Mouse (Mus musculus) stomach, postnatal 0 days (tissue): ENCODE data around the gene Gm13697. TPM values are rescaled to one million over a fixed set of nuclear protein-coding genes. Genes with fewer than 3 reads are reported as not detected.

Experiments
- ATAC-seq: fragments of 200-750 bp; cut with Nextera tagmentation; 2 replicates; pipeline ENCODE4 v1.8.0; 2017; ENCODE audit not compliant: low FRiP score, low TSS enrichment
- DNase-seq: peaks from one replicate; pipeline ENCODE4 v3.0.0-alpha.2; 2016; ENCODE audit warnings: low spot score
- H3K27ac ChIP-seq: fragments of 300-500 bp; sonication (generic); replicated peaks from 2 replicates; pipeline ENCODE4 v1.5.1; 2014; ENCODE audit warnings: mild to moderate bottlenecking, control low read depth
- H3K27me3 ChIP-seq: fragments of 300-500 bp; sonication (generic); 2 replicates; pipeline ENCODE4 v1.6.1; 2014; ENCODE audit warnings: low read length; ENCODE audit not compliant: control insufficient read depth, insufficient read depth
- H3K36me3 ChIP-seq: fragments of 300-500 bp; sonication (generic); 2 replicates; pipeline ENCODE4 v1.6.1; 2014; ENCODE audit warnings: low read length, mixed read lengths; ENCODE audit not compliant: control insufficient read depth, insufficient read depth
- H3K4me1 ChIP-seq: fragments of 300-500 bp; sonication (generic); replicated peaks from 2 replicates; pipeline ENCODE4 v1.6.1; 2014; ENCODE audit warnings: antibody characterized with exemption; ENCODE audit not compliant: control insufficient read depth, insufficient read depth
- H3K4me2 ChIP-seq: fragments of 300-500 bp; sonication (generic); replicated peaks from 2 replicates; pipeline ENCODE4 v1.6.1; 2014; ENCODE audit warnings: low read depth, mild to moderate bottlenecking, control low read depth, moderate library complexity
- H3K4me3 ChIP-seq: fragments of 300-500 bp; sonication (generic); 2 replicates; pipeline ENCODE4 v1.5.1; 2014; ENCODE audit warnings: low read depth, low read length, control low read depth
- H3K9ac ChIP-seq: fragments of 300-500 bp; sonication (generic); 2 replicates; pipeline ENCODE4 v1.6.1; 2014; ENCODE audit warnings: mild to moderate bottlenecking, low read length, control low read depth, mixed read lengths
- H3K9me3 ChIP-seq: fragments of 300-500 bp; sonication (generic); 2 replicates; pipeline ENCODE4 v1.6.1; 2016; ENCODE audit warnings: low read length; ENCODE audit not compliant: control insufficient read depth
- CTCF ChIP-seq: IDR thresholded peaks from 2 replicates; pipeline ENCODE4 v1.5.1; 2016; ENCODE audit warnings: antibody characterized with exemption, low read depth, mild to moderate bottlenecking, moderate library complexity
- EP300 ChIP-seq: optimal IDR thresholded peaks from 2 replicates; pipeline ENCODE3; 2016; ENCODE audit warnings: antibody characterized with exemption
- WGBS: fragments of 180-500 bp; shearing (Covaris S2); extraction: QIAGEN DNeasy Blood & Tissue Kit; methylation state at CpG from one replicate; pipeline ENCODE4 v1.1.7; 2014; 5-methylcytosine and 5-hydroxymethylcytosine counted together
- polyA plus RNA-seq: library from polyadenylated mRNA; unstranded; fragments of >200 nt; fragmentation: Nextera tagmentation; extraction: Ambion mirVana; gene quantifications from 2 replicates; pipeline ENCODE4 v1.2.1, GENCODE M21; 2015

The Gm13697 gene
- polyA plus RNA-seq, 1 experiment from 2014 or later, result not detected

DNA sequence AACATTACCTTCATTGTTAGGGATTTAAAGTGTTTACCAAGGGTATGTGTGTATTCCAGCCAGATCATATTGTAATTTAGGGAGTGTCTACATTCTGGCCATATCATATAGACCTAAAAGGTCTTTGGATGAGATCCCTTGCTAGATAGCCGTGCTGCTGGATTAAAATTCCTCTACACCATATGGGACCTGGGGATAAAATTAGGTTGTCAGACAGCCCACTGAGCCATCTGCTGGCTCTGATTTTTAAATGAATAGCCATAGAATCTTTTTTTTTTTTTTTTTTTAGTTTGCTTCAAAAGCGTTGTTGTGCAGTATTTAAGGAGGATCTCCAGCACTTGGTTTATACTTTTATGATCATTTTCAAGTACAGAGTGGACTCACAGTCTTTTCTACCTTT is 48.0 kb downstream of the Gm13697 start:
- no peak for TF ChIP-seq EP300
- no peak for TF ChIP-seq CTCF
- Histone ChIP-seq H3K4me1 (no peaks in the 10 kb centered on the region), H3K27me3 (no peaks in the 10 kb centered on the region), H3K9me3 (no peaks in the 10 kb centered on the region), H3K4me3 (no peak overlapping the region), H3K9ac (no peak overlapping the region), H3K36me3 (no peaks in the 10 kb centered on the region), H3K4me2 (no peak overlapping the region), H3K27ac (no peak overlapping the region)
- WGBS, result 87% methylated on average over 2 of the region's 2 CpGs
- ATAC-seq (no peak), DNase-seq (no peak)

DNA sequence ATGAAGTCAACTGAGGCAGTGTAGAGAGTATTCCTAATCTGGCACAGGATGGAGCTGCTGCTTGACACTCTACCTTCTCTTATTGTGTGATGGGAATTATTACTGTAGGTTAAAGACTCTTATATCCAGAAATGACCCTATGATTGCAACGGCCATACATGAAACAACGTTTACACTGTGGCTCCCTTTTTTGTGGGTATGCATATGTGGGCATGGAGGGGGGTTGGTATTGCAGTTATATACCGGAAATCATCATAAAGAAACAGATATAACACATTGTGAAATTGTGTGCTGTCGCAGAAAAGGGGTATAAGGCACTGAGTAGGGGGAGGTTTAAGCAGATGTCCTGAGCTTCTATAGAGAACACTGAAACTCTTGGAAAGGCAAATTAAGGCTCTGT is 51.5 kb downstream of the Gm13697 start:
- no peak for TF ChIP-seq EP300
- no peak for TF ChIP-seq CTCF
- Histone ChIP-seq H3K27ac (no peak overlapping the region), H3K27me3 (no peaks in the 10 kb centered on the region), H3K4me3 (no peak overlapping the region), H3K4me2 (no peak overlapping the region), H3K9me3 (no peaks in the 10 kb centered on the region), H3K36me3 (no peaks in the 10 kb centered on the region), H3K9ac (no peak overlapping the region), H3K4me1 (no peaks in the 10 kb centered on the region)
- ATAC-seq (no peak), DNase-seq (no peak)
- 85% methylated on average over 4 of the region's 4 CpGs for WGBS

Other genes with a start within 250 kb of the Gm13697 start
- gene Fam171b, start 172.1 kb upstream of the Gm13697 start, polyA plus RNA-seq, result 4.2 and 4.8 TPM in 2 replicates
- gene Zswim2, start 43.5 kb upstream of the Gm13697 start, polyA plus RNA-seq, result not detected in 2 replicates
- not detected in 2 replicates for gene Gm13698, start 29.1 kb upstream of the Gm13697 start, polyA plus RNA-seq
- not detected in 2 replicates for gene Gm13693, start 23.2 kb upstream of the Gm13697 start, polyA plus RNA-seq
- gene Gm13695, start 17.4 kb upstream of the Gm13697 start, polyA plus RNA-seq, result not detected in 2 replicates
- gene Gm13696, start 11.6 kb upstream of the Gm13697 start, polyA plus RNA-seq, result not detected in 2 replicates
- gene Gm13694, start 5.8 kb upstream of the Gm13697 start, polyA plus RNA-seq, result not detected in 2 replicates
- gene Gm13691, start 5.8 kb downstream of the Gm13697 start, polyA plus RNA-seq, result not detected in 2 replicates